Mouse (Mus musculus): ENCODE data around the gene Hoxd10.

The Hoxd10 gene

DNA sequence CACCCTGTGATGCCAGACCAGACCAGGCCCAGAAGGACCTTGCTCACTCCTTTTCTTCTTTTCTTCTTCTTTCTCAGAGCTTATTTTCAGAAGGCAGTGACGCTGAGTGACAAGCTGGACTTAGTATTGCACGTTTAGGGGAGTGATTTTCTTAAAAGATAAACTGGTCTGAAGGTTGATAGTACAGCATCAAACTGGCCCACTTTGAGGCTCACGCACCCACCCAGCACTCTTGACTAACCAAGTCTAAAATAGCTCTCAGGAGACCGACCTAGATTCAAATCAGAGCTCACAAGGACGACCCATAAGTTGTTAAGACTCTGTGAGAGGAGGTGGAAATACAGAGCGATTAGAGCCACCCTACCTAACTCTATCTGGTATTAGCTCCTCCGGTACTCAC is 25.3 kb upstream of the Hoxd10 start:
- no peak for DNase-seq (ENCODE audit: low read depth, low spot score)

DNA sequence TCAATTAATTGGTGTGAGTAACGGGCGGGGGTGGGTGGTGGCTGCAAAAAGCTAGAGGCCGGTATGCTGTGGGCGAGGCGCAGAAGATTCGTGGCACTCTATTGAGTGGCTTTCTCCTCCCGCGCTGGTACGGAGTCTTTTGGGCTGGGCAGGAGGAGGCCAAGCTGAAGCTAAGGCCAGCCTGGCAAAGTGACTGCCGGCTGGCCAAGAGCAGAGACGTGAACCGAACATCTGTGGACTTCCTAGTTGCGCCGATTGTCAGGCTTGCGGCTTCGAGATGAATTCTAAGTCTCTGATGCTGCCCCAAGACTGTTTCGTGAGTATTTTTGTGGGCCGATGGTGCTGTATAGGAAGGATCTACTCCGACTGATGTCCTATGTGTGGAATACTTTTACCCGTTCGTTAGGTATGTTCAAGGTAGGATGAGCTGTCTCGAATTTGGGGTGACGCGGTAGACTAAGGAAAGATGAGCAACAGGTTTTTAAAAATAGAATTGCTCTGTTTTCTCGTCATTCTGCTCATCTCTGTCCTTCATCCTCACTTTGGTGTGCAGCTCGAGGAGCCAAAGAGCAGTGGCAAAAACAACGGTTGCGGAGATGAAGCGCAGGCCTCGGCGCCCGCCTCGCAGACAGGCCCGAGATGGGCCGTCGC is 24.4 kb upstream of the Hoxd10 start:
- DNase-seq (ENCODE audit: low read depth, low spot score): no peak

DNA sequence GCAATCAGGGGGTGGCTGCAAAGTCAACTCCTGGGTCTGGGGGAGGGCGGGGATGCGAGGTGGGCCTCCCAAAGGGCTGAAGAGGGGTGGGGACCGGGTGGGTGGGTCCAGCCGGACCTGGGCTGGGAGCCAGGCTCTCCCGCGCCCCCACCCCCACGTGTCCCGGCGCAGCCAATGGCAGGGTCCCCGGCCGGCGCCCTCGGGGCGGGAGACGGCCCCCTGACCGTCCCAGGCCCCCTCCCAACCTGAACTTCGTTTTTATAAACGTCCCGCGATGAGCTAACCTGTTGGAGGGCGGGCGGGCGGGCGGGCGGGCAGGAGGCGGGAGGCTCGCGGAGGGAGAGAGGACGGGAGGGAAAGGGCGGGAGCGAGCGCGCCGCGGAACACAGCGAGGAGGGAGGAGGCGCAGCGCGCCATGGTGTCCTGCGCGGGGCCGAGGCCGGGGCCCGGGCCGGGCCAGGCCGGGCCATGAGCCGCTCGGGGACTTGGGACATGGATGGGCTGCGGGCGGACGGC is 23.8 kb upstream of the Hoxd10 start, which contains the start of gene Hoxd13:
Hoxd13 (plus strand) TSS at position 469 of the 516 bp plus-strand sequence.
- no peak for DNase-seq (ENCODE audit: low read depth, low spot score)

DNA sequence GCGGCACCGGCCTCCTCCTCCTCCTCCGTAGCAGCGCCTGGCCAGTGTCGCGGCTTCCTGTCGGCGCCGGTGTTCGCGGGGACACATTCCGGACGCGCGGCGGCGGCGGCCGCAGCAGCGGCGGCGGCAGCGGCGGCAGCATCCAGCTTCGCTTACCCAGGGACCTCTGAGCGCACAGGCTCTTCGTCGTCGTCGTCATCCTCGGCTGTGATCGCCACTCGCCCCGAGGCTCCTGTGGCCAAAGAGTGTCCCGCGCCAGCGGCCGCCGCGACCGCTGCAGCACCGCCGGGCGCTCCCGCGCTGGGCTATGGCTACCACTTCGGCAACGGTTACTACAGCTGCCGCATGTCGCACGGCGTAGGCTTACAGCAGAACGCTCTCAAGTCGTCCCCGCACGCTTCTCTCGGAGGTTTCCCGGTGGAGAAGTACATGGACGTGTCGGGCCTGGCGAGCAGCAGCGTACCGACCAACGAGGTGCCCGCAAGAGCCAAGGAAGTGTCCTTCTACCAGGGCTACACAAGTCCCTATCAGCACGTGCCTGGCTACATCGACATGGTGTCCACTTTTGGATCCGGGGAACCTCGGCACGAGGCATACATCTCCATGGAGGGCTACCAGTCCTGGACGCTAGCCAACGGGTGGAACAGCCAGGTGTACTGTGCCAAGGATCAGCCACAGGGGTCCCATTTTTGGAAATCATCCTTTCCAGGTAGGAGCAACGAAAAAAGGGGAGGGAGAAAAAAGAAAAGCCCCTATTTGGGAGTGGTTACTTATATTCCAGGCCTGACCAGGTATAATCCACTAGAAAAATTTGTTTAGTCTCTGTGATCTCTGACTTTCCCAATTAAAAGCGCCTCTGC is 23.1 kb upstream of the Hoxd10 start:
- DNase-seq (ENCODE audit: low read depth, low spot score): no peak

DNA sequence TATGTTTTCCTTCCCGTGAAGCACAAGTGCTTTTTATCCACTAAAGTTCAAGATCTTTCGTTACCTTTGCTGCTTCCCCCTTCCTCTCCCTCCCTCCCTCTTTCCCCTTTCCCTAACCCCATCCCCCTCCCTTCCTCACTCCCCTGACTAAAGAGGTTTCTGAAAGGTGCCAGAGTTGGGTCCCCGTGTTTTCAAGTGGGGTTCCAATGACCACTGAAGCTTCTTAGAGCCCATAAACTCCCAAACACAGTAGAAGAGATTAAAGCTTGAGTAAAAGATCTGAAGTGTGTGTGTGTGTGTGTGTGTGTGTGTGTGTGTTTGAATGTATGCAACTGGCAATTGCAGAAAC is 22.5 kb upstream of the Hoxd10 start:
- DNase-seq (ENCODE audit: low read depth, low spot score): no peak

DNA sequence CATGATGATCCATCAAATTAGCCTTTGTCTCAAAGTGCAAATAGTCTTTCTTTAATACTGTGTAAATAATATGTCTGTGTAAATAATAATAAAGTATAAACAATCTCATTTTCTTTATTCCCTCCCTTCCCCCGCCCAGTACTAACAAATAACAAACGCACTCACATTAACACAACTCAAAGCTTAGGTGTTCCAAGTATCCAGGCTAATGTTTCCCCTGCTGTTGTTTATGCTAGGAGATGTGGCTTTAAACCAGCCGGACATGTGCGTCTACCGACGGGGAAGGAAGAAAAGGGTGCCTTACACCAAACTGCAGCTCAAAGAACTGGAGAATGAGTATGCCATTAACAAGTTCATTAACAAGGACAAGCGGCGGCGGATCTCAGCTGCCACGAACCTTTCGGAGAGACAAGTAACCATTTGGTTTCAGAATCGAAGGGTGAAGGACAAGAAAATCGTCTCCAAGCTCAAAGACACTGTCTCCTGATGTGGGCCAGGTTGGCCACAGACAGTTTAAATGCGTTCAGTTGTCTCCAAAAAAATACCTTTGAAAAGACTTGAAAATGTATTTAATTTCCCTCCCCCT is 22.0 kb upstream of the Hoxd10 start:
- no peak for DNase-seq (ENCODE audit: low read depth, low spot score)

DNA sequence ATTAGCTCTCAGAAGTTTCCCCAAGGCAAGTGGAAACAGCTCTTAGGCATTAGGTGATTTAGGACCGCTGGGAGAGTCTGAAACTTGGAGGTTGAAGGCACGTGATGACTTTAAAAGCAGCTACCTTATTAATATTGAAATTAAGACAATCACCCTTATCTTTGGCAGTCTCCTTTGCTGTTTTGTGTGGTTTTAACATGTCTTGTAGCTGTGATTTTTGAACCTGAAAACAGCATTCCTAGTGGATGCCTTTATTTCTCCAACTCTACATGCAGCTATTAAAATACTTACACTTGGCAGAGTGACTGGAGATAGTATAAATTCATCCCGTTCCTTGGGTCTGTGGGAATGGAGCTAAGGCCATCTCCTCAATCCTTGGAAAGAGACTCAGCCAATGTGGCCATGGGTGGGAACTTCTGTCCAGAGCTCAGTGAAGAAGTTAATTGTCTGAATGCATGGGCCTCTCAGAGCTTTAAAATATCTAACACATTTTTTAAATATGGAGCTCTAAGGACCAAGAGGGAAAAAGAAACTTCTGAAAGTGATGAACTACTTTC is 21.0 kb upstream of the Hoxd10 start:
- DNase-seq (ENCODE audit: low read depth, low spot score): no peak

DNA sequence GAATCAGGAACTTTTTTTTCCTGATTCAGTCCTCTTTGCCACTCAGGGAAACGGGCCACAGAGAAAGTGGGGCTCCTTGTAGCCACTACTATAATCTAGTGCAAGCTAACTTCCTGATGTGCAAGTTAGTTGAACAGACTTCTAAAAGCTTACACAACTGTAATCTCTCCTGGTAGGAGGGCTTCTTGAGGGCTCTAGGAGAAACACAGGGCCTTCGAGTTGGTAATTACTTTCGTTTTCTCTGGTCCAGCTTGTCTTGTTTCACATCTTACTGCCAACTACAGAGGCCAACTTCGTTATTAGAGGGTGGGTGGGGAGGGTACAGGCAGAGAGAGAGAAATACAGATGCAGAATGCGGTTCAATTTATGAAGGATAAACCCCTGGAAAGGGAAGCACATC is 19.9 kb upstream of the Hoxd10 start:
- no peak for DNase-seq (ENCODE audit: low read depth, low spot score)

DNA sequence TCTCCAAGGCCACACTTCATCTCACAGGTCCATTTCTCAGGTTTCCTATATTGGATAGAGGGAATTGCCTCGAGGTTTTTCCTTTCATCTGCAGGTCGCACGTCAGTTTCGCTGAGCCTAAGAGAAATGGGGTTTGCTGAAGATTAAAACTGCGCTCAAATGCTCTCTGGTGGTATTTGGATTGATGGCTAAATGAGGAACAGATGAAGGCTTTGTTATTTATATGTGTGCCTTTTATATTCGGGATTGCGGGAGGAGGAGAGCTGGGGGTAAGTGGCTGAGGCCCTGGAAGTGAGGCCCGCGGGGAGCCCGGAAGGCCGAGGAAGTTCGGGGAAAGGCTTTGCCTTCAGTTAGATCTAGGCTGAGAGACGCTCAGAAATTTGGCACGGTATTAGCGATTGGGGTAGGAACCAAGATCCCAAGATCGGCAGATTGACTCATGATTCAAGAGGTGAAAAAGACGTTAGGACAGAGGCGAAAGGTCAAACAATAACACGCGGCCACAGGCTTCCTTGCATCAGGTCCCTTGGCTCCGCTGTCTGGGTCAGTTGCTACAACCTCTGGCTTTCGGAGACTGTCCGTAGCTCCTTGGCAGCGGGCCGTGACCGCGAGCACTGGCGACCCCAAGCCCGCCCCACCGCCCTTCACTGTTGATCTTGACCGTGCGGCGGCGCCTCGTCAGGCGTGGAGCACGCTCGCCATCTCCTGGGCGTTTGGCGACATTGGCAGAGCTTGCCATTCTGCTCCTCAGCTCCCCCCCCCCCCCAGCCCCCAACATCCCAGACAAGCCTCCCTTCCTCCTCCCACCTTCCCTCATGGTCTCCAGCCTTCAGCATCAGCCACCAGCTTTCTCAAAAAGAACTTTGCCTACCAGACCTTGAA is 19.0 kb upstream of the Hoxd10 start:
- peak; percentile 70 for DNase-seq (ENCODE audit: low read depth, low spot score)

DNA sequence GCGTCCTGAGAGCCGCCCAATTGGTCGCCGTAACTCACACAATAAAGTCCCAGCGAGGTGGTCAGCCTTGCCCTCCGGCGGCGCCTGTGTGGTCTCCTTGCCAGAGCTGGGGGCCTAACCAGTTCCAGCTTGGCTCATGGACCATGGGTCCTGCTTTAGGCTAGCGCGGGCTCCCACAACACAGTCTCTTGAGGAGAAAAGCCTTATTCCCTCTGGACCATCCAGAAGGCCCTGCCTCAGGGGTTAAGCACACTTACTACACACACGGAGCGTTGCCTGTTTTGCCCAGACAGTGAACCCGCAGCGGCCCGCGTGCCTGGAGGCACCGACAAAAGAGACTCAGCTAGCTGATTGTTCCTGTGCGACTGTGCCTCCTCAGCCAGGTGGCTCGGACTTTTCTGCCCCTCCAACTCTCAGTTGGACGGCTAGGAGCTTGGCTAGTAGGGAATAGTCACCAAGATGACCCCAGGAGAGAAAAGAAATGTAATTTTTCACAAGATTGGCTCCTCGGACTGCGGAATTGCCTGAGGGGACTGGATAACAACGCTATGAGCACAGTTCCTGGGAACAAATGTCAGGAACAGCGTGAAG is 17.8 kb upstream of the Hoxd10 start:
- DNase-seq (ENCODE audit: low read depth, low spot score): no peak

DNA sequence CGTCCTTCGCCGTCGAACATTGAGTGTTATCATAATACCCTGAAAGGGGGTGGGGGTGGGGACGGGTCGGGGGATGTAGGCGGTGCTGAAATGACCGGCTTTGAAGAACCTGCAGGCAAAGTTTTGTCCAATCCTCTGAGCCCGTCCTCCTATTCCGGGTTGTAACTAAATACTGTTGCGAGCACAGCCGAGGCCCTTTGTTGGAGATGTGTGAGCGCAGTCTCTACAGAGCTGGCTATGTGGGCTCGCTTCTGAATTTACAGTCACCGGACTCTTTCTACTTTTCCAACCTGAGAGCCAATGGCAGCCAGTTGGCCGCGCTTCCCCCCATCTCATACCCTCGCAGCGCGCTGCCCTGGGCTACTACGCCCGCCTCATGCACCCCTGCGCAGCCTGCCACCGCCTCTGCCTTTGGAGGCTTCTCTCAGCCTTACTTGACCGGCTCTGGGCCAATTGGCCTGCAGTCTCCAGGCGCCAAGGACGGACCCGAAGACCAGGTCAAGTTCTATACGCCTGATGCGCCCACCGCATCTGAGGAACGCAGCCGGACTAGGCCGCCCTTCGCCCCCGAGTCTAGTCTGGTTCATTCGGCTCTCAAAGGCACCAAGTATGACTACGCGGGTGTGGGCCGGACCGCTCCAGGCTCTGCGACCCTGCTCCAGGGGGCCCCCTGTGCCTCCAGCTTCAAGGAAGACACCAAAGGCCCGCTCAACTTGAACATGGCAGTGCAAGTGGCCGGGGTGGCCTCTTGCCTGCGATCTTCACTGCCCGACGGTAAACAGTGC is 16.7 kb upstream of the Hoxd10 start, which contains the start of gene Hoxd12:
Hoxd12 (plus strand) TSS at position 133 of the 785 bp plus-strand sequence.
- DNase-seq (ENCODE audit: low read depth, low spot score): no peak

DNA sequence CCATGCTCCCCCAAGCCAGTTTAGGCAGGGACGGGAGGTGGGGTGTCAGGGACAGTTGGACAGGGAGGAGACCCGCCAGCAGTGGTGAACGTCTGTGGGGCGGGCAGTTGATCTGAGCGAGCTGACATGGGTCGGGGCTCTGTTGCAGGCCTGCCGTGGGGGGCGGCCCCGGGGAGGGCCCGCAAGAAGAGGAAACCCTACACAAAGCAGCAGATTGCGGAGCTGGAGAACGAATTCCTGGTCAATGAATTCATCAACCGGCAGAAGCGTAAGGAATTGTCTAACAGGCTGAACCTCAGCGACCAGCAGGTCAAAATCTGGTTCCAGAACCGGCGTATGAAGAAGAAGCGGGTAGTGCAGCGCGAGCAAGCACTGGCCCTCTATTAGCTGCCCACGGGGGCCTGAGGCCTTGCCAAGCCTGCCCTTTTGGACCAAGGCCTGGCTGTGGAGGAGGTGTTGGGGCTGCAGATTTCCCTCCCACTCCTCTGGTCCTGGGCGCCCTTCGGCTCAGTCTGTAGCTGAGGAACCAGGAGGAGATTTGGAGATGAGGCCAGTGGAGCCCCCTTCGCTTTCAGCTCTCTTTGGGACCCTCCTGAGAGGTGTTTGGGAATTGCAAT is 15.9 kb upstream of the Hoxd10 start:
- no peak for DNase-seq (ENCODE audit: low read depth, low spot score)

DNA sequence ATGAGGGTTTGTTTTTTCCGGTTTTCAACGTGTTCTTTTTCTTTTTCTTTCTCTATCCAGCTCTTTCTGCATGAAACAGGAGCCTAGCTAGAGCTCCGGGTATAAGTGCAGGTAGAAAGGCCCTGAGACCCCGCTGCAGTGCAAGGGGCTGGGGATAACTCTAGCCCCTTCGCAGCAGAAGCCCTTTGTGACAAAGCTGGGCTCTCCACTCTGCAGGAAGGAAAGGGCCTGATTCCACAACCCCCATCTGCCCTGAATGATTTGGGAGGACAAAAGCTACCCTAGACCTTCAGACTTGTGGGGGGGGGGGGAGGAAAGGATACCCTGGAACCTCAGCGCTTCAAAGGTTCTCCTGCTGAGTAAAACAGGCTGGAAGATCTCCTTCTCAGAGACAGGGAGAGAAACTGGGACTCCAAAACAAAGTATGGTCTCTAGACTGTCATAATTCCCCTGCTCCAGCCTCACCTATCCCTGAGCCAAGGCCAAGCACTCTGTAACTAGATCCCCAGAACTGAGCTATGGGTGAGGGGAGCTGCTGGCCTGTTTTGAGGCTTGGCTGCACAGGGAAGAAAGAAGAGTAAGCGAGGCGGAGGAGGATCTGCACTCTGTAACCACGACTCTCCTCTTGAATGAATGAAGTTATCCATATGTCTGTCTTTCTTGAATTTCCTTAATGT is 15.2 kb upstream of the Hoxd10 start:
- no peak for DNase-seq (ENCODE audit: low read depth, low spot score)

DNA sequence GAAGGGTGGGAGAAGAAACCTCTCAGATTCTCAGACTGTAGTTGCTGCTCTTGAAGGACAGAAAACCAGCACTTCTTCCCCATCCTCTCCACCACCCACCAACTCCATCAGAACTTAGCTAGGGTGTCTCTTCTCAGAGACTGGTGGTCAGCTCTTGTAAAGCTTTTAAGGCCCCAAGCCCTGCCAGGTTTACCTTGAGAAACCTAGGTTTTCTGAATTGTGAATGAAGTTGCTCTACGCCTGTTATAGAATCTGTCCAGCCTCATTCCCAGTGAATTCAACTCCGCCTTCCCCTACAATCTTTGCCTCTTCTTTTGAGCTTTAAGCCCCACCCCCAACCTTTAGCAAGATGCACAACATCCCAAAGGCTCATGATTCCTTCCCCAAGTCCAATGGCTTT is 14.6 kb upstream of the Hoxd10 start:
- no peak for DNase-seq (ENCODE audit: low read depth, low spot score)

DNA sequence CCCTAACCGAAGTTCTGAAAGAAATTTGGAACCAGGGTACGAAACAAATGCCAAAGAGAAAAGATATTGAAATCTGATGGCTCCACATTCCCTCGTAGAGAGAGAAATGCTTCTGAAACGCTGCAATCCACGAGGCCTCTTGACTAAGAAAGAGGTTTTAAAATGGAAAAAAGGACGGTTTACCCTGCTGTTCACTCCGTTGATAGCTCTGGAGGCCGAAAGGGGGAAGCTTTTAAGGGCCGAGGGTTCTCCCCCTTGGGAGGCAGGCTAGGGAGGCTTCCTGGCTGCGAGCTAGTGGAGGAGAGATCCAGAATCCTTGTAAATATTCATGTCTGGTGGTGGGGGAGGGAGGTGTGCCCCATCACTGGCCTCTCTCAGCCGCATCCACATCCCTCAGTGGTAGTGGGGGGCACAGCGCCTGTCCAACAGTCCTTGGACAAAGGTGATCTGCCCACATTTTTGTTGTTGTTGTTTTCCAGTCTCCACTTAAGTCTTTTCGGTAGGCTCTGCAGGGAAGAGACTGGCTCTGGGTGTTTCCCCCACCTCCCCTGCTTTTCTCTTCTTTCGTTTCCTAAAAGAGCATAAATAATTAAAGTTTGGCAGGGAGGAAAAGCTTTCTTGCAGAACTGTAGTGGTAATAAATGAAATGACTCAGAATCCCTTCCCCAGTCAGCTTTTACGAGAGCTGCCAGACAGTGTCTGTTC is 12.7 kb upstream of the Hoxd10 start, which contains the start of gene Hoxd11:
Hoxd11 (plus strand) TSS at position 667 of the 705 bp plus-strand sequence.
- no peak for DNase-seq (ENCODE audit: low read depth, low spot score)

DNA sequence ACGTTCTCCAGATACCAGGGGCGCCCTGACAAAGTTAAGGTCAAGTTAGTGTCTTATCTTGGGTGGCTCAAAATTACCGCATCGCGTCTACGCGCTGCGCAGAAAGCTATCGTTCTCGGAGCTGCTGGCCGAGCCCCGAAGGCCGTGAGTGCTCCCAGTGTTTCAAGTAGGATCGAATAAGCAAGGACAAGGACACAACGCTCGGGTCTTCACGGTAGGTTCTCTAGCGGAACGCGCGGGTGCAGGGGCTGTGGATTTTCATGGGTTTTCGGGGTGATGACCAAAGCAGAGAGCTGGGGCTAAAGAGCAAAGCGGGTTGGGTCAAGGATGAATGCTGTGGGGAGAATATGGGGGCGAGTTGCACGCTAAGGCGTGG is 12.1 kb upstream of the Hoxd10 start:
- DNase-seq (ENCODE audit: low read depth, low spot score): no peak

DNA sequence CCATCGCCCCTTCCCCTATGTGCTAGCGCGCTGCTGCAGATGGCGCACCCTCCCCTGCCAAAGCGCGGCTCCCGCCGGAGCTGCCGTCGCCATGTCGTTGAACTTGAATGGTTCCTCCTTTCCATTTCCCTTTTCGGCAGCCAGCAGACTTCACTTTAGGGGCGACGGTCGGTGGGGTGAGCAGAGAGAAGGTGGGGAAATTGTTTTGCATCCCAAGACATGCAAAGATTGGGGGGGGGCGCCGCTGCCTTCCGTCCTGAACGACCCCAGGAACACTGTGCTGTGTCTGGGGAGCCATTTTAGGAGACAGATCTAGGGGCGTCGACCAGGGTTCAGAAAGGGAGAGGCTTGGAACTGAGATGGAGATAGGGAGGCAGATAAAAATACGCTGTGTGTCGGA is 11.7 kb upstream of the Hoxd10 start:
- DNase-seq (ENCODE audit: low read depth, low spot score): no peak
